Mouse (Mus musculus) kidney, adult 18-20 months (tissue): Measurements from ENCODE around the gene Sag.

Experiments
- DNase-seq: peaks from one replicate; pipeline ENCODE4 v3.0.0; 2021

Sag gene

DNA sequence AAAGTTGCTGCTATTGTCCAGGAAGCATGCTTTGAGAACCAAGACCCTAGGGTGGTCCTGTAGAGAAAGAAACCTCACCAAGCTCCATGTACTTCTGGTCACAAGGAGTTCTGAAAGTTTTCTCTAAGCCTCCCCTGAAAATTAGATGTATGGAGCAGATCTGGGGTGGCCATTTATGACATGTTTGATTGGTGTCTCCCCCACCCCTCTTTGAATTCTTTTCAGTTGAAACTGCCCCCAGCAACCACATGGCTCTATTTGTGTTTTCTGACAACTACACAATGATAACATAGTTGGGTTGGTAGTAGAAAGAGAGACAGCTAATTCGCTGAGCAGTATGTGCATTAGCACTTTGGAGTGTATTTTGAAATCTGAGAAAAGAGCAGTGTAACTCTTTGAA lies 52.0 kb downstream of the Sag start:
- no peak for DNase-seq

DNA sequence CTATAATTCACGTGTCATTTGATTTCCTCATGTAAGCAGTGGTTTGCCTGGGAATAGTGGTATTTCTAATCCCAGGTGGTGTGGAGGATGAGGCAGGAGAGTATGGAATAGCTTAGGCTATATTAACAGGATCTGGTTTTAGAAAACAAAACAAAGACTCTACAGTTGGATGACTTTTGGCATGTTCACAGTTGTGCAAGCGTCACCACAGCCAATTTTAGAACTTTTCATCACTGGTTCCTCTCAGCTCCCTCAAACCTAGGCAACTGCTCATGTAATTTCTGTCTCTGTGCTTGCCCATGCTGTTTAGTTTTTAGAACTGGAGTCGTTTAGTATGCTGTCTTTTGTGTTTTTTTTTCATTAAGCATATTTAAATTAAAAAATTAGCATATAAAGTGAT lies 53.3 kb downstream of the Sag start:
- DNase-seq = no peak

DNA sequence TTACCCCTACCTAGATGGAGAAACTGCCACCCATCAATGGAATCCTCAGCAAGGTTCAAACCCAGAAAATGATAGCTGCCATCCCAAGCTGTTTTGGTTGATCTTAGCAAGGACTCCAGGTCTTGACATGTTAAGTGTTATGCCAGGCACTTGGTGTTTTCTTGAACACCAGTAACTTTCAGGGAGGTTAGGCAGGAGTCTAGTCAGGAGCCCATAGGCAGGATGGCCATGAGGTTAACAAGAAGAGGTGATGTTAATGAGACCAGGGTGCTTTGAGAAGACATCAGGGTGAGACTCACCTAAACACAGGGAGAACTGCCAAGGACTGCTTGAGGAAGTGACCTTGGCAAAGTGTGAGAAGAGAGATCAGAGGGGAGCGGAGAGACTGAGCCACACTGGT lies 54.6 kb downstream of the Sag start:
- DNase-seq = no peak

DNA sequence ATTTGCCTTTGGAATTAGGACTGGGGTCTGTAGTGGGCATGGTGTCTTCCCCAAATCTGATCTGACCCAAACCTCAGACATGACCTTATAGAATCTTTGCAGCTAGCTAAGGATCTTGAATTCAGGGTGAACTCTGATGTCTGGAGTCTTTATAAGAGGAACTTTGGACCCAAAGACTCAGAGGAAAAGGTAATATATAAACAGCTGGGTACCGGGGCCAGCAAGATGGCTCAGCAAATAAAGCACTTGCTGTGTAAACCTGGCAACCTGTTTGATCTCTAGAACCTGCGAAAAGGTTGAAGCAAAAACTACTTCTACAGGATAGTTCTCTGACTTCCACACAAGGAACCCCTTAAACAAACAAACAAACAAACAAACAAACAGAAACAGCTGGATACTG lies 55.0 kb downstream of the Sag start:
- DNase-seq = peak; percentile 46

DNA sequence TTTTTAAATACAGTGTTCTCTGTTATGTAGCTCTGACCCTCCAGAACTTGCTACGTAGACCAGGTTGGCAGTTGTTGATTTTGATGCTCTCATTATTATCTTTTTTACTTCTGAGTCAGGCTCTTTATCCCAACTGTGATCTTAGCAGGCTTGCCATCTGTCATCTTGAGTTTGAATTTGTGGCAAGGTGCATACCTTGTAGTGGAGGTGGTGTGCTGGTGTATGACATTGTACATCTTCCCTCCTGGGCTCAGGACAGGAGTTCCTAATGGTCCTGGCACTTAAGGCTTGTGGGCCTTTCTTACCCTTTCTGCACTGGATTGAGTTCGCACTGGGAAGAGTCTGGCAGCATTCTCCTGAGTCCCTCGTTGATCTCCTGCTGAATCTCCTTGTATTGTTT lies 60.1 kb downstream of the Sag start:
- no peak for DNase-seq

DNA sequence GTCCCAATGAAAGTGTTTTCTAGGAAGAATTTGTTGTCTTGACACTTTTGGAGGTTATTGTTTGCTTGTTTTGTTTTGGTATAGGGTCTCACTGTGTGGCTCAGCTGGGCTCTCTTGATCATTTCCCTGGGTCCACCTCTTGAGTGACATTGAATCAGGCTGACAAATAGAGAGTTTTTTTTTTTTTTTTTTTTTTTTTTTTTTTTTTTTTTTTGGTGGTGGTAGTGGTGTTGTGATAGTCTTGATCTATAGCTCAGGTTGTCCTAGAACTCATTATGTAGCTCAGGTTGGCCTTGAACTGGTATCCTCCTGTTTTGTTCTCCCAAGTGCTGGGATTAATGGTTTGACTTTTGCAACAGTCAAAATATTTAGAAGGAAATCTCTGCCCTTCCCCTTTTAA lies 61.4 kb downstream of the Sag start:
- DNase-seq = no peak

DNA sequence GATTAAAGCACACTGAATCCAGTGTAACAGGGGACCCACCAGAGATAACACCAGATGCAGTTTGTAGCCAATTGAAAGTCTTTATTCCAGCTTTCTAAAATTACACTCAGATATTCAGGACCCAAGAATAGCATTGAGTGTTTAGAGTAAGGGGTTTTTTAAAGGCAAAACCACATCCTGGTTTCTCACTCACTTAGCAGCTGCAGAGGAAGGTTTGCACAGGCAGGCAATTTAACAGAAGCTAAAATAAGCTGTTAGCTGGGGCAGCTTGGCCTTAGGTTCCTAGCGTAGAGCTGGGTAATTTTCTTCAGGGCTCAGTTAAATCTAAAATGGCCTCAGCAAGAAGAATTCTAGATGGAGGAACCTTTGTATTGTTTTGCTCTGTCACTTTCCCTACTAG lies 63.2 kb downstream of the Sag start:
- no peak for DNase-seq

DNA sequence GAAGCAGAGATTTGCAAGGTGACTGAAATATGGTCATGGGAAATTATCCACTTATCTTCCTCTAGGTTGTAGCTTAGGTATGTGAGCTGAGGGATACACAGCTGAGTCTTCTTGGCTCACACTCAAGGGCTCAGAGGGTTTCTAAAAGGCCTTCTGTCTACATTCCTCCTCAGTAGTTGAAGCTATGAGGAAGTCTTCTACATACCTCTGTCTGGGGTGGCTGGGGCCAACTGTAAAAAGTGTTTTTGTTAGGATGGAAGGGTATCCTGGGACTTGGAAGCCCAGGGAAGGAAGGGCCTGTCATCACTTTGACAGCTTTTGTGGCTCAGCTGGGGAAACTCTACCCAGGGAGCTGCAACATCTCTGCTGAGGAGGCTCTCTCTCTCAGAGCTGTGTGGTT lies 68.1 kb downstream of the Sag start:
- no peak for DNase-seq

DNA sequence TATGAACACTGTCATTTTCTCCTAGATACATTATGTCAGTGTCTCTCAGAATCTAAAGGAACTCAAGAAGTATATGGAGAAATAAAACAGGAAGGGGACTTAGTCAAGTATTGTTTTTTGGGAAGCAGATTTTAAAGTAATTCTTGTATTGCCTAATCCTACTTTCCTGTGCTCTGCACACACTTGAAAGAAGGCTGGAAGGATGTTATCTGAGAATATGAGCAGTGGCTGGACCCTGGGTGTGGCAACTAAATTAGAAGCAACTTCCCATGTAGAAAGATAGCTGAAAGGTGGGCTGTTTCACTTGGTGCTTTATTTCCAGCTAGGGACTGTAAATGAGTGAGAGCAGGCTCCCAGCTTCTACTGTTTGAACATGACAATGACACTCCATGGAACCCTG lies 69.6 kb downstream of the Sag start:
- no peak for DNase-seq

DNA sequence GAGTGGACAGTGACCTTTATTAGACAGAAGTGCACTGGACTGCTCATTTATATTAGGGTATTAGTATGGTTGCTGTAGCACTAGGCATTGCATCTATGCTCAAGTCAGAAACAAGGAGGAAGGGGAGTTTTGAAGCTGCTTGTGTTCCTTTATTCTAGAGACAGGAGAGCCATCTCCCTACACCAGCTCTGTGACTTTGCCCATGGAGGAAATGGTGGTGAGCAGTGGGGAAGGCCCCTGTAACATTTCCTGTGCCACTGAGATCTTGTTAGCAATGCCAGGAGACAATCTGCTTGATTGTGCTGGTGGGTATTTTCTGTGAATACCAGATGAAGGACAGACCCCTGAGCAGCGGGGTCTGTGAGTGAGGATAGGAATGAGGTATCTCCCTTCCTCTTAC lies 72.6 kb downstream of the Sag start:
- DNase-seq = no peak

DNA sequence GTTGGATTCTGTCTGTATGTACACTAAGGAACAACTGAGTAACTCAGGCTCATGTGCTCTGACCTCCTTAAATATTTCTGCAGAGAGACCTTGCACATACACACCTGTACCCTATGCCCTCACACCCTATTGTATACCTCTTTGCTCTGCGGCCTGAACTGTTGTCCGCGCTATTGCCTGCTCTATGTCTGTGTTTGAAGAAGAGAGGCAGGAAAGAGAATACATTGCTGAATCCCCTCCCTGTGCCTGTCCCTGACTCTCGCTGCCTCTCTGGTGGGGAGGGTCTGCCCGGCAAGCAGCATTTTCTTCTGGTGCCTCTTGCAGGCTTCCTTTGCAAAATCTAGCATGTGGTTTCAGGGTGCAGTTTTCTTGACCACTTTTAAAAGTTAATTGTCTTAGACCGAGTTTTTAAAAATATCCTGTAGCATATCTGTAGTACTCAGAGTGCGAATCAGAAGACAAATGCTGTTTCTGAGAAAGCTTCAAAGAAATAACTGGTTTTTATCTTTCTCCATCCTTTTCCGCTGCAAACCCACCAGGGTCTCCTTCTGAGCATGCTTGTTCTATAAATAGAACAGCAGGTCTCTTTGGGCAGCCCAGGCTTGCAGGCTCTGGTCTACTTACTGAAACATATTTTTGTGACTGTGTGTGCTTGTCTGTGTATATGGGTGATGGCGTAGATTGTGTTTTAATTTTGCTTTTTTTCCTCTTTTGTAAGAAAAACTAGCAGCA lies 74.2 kb downstream of the Sag start:
- no peak for DNase-seq

DNA sequence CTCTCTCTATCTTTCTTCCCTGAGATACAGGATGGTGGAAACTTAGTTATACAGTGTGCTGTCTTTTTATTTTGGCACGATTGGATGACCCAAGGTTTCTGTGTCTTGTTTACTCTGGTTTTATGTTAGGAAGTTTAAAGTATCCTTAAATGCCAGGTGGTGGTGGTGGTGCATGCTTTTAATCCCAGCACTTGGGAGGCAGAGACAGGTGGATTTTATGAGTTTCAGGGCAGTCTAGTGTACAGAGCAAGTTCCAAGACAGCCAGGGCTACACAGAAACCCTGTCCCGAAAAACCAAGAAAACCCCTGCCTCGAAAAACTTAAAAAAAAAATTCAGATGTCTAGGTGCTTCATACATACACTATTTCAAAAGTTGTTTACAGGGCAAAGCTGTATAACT lies 75.6 kb downstream of the Sag start:
- DNase-seq = no peak

DNA sequence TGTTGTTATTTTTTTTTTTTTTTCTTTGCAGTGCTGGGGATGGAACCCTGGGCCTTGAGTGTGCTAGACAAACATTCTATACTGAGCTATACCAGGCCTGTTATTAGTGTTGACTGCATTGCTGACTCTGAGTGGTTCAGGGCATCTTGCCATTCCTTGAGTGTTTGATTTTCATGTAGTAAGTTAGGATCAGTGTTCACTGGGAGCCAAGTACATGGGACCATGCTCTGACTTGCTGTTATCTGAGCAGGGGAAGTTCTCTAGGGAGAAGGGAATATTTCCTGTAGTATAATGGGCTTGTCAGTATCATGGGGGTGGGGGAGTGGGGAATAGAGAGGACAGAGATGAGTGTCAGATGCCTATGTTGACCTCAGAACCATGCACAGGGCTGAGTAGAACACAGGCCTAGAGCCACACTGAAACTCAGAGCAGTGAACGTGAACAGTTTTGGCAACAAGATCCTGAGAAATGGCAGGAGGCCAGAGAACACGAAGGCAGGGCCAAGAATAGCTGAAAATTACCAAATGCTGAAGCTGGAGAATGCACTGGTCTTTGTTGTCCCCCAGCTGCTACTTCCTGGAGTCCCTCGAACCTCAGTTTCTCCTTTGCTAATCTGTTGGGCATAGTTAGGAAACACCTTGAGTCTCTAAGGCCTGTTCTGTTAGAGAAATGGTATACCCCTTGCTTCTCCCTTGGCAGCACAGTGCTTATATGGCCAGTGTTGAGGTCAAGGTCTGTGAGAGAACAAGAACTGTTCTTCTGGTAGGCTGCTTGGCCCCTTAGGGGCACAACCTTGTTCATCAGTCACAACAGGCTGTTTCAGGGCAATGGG lies 76.2 kb downstream of the Sag start:
- DNase-seq = peak; percentile 91

DNA sequence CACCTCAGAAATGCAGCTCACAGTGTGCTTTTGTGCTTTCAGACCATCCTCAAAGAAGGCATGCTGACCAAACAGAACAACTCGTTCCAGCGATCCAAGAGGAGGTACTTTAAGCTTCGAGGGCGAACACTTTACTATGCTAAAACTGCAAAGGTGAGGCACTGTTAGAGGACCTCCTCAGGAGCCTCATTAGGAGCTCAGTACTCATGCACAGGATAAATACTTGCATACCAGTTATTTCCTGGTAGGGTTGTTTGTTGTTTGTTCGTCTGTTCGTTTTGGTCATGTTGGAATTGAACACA lies 76.8 kb downstream of the Sag start:
- DNase-seq = no peak

DNA sequence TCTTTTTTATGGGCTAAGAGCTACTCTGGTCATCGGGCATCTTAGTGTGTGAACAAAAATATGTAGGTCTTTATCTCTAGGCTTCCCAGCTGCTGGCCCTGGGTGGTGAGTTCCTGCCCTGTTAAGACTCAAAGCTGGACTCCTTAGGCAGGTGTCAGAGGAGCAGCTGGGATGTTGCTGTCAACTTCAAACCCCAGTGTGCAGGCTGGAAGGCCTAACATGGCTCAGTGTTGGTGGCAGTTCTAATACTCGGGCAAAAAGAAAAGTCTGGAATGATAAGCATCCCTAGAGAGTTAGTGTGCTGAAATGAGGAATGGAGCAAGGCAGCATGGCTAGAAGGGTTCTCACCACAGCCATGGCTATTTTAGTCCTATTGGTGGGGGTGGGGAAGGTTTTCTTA lies 77.4 kb downstream of the Sag start:
- DNase-seq = no peak

DNA sequence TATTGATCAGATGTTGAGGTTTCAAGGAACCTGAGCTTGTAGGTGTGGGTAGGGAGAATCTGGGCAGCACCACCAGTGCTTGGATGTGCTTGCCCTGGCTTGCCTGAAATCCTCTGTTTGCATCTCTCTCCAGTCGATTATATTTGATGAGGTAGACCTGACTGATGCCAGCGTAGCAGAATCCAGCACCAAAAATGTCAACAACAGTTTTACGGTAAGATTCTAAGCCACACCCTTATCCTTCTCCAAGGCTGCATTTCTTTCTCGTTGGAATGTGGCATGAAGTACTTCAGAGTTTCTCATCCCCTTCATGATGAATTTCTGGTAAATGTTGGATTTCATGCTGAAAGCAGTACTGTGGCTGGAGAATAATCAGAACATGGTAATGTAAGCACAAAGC lies 78.2 kb downstream of the Sag start:
- DNase-seq = no peak

DNA sequence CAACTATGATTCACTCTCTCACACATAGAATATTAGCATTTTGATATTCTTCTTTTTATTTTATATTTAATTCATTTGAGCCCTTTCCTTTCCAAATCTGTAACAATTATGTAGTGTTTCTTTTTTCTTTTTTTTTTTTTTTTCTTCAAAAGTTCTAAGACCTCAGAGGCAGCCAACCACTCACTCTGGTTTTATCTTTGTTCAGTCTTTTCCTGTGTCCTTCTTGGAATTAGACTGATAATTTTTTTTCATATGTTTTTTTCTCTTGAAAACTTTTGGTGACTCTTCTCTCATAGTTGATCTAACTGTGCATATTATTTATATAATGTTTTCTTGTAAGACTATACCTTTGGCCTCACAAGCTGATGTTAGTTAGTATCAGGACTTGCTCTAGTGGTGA lies 79.1 kb downstream of the Sag start:
- DNase-seq = no peak

DNA sequence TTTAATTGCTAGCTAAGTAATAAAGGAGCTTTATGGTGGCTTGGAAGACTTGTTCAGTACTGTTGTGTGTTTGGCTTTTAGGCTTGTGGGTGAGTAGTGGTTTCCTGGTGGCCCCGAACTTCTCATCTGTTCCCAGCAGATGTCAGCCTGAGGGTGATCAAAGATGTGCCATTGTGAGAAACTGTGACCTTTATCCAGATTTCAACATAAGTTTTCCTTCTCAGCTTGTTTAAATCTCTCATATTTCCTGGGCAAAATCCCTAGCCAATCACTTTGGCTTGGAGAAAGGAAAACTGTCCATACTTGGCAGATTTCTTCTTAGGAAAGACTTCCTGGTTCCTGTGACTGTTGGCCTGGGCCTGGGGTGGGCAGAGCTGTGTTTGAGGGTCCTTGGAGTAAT lies 87.5 kb downstream of the Sag start:
- DNase-seq = no peak

DNA sequence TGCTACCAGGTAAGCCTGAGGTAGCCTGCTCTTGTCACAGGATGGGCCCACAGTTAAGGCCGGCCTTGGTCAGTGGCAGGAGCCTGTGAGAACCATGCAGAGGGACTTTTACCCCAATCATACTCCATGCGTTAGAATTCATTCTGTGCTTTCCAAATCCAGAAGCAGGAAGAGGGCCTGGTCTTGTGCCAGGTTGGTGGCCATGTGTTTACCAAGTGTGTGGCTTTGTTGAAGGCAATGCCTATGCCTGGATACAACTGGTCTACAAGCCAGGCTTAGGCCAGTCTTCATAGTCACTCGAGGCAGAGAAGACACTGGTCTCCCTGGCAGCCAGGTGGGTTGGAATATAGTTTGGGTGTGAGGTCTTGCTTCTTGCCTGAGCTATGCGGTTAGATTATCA lies 88.2 kb downstream of the Sag start:
- DNase-seq = peak; percentile 48

DNA sequence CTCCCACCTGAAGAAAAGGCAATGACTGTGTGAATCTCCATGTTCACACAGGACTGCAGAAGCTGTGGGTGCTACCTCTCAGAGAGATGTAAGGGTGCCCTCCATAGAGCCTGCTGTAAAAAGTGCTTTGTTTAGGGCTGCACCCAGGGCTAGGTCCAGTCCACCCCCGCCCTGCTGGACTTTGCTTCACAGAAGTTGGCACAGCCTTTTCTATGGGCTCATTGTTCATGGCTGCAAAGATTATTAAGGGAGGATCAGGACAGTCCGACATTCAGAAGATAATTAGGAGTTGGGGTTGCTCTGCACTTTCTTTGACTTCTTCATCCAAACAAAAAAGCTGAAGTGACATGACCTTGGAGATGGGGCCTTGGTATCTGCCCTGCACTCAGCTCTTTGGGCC lies 89.0 kb downstream of the Sag start:
- DNase-seq = peak; percentile 61

DNA sequence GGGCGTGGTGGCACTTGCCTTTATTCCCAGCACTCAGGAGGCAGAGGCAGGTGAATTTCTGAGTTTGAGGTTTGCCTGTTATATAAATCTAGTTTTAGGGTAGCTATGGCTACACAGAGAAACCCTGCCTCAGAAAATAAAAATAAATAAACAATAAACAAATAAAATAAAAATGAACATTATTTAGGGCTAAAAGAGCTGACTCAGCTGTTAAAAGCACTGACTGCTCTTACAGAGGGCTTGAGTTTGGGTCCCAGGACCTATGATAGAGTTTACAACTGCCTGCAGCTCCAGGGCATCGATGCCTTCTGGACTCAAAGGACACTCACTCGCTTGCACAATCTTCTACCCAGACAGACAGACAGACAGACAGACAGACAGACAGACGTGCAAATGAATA lies 89.9 kb downstream of the Sag start:
- DNase-seq = no peak
